Mouse (Mus musculus) hindbrain, embryonic 11.5 days (tissue): ENCODE data around the gene Gda. TPM values are rescaled to one million over a fixed set of nuclear protein-coding genes. Genes with fewer than 3 reads are reported as not detected.

ENCODE experiments used
- ATAC-seq: fragments of 200-750 bp; cut with Nextera tagmentation; 2 replicates; pipeline ENCODE4 v1.8.0; 2017; ENCODE audit warnings: mild to moderate bottlenecking, moderate TSS enrichment, moderate library complexity; ENCODE audit not compliant: low FRiP score
- DNase-seq: peaks from one replicate; pipeline ENCODE4 v3.0.0-alpha.2; 2015; ENCODE audit warnings: low spot score
- H3K27ac ChIP-seq: fragments of 300-500 bp; sonication (generic); 2 replicates; pipeline ENCODE4 v1.5.1; 2014; ENCODE audit warnings: mild to moderate bottlenecking, low read depth, low read length
- H3K27me3 ChIP-seq: fragments of 300-500 bp; sonication (generic); 2 replicates; pipeline ENCODE4 v1.6.1; 2014; ENCODE audit warnings: mild to moderate bottlenecking, low read length, moderate library complexity, mixed read lengths; ENCODE audit not compliant: control insufficient read depth, insufficient read depth
- H3K36me3 ChIP-seq: fragments of 300-500 bp; sonication (generic); 2 replicates; pipeline ENCODE4 v1.6.1; 2014; ENCODE audit warnings: mild to moderate bottlenecking, low read length, moderate library complexity, mixed read lengths; ENCODE audit not compliant: control insufficient read depth, insufficient read depth
- H3K4me1 ChIP-seq: fragments of 300-500 bp; sonication (generic); replicated peaks from 2 replicates; pipeline ENCODE4 v1.6.1; 2014; ENCODE audit warnings: low read length, mixed read lengths; ENCODE audit not compliant: control insufficient read depth, insufficient read depth
- H3K4me2 ChIP-seq: fragments of 300-500 bp; sonication (generic); replicated peaks from 2 replicates; pipeline ENCODE4 v1.6.1; 2014; ENCODE audit warnings: mild to moderate bottlenecking, low read depth, low read length
- H3K4me3 ChIP-seq: fragments of 300-500 bp; sonication (generic); 2 replicates; pipeline ENCODE4 v1.5.1; 2014; ENCODE audit warnings: low read depth, low read length
- H3K9ac ChIP-seq: fragments of 300-500 bp; sonication (generic); 2 replicates; pipeline ENCODE4 v1.6.1; 2014; ENCODE audit warnings: low read depth, low read length
- H3K9me3 ChIP-seq: fragments of 300-500 bp; sonication (generic); 2 replicates; pipeline ENCODE4 v1.6.1; 2016; ENCODE audit warnings: low read length; ENCODE audit not compliant: control insufficient read depth
- WGBS: fragments of 180-500 bp; shearing (Covaris S2); extraction: QIAGEN DNeasy Blood & Tissue Kit; methylation state at CpG from one replicate; pipeline ENCODE4 v1.1.7; 2014; 5-methylcytosine and 5-hydroxymethylcytosine counted together
- polyA plus RNA-seq: library from polyadenylated mRNA; unstranded; fragments of >200 nt; fragmentation: Nextera tagmentation; extraction: Ambion mirVana; gene quantifications from 2 replicates; pipeline ENCODE4 v1.2.1, GENCODE M21; 2014

Gene Gda
- polyA plus RNA-seq, 1 experiment from 2014 or later, result 0.08 TPM

- no peaks in the 10 kb centered on the region for H3K36me3 ChIP-seq
- ATAC-seq, result no peak
- H3K4me3 ChIP-seq, result no peak overlapping the region
- H3K9ac ChIP-seq, result no peak overlapping the region
- no peak overlapping the region for H3K4me2 ChIP-seq
- no peak overlapping the region for H3K27ac ChIP-seq
- H3K4me1 ChIP-seq, result no peaks in the 10 kb centered on the region
- H3K27me3 ChIP-seq, result no peaks in the 10 kb centered on the region
- no peaks in the 10 kb centered on the region for H3K9me3 ChIP-seq
- no peak for DNase-seq
- 84% methylated on average over 4 of the region's 4 CpGs for WGBS
Observed at GRCm38 (mm10) chr19:21433348-21433747, 39.9 kb downstream of the Gda start.

- DNase-seq (no peak), ATAC-seq (no peak)
- Histone ChIP-seq H3K4me1 (no peaks in the 10 kb centered on the region), H3K4me3 (no peak overlapping the region), H3K27ac (no peak overlapping the region), H3K36me3 (no peaks in the 10 kb centered on the region), H3K27me3 (no peaks in the 10 kb centered on the region), H3K4me2 (no peak overlapping the region), H3K9me3 (no peaks in the 10 kb centered on the region), H3K9ac (no peak overlapping the region)
- 82% methylated on average over 2 of the region's 2 CpGs for WGBS
Observed at GRCm38 (mm10) chr19:21432879-21433278, 40.4 kb downstream of the Gda start.

DNA sequence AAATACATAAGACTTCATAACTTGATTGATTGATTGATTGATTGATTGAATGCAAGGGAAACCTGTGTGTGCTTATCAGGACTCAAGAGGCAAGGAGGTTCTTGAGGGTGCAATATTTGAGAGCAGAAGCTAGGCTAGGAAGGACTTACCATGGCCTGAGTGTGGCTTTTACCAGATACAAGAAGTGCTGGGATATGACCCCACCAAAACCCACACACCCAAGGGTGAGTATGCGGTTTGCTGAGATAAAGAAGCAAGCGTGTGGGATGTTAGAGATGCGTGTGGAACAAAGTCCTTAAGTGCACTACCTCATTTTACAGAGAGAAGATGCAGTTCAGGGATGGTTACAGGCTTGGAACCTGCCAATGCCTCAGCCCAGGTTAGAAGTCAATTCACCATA is 41.0 kb downstream of the Gda start:
- no peaks in the 10 kb centered on the region for H3K36me3 ChIP-seq
- no peak overlapping the region for H3K9ac ChIP-seq
- no peak for DNase-seq
- no peak overlapping the region for H3K4me2 ChIP-seq
- no peak overlapping the region for H3K4me3 ChIP-seq
- no peaks in the 10 kb centered on the region for H3K4me1 ChIP-seq
- 98% methylated on average over 3 of the region's 3 CpGs for WGBS
- no peaks in the 10 kb centered on the region for H3K9me3 ChIP-seq
- H3K27me3 ChIP-seq, result no peaks in the 10 kb centered on the region
- no peak for ATAC-seq
- H3K27ac ChIP-seq, result no peak overlapping the region

- DNase-seq (no peak), ATAC-seq (no peak)
- no peak overlapping the region for H3K27ac ChIP-seq
- H3K4me3 ChIP-seq, result no peak overlapping the region
- no peak overlapping the region for H3K4me2 ChIP-seq
- H3K4me1 ChIP-seq, result no peaks in the 10 kb centered on the region
- H3K9ac ChIP-seq, result no peak overlapping the region
- no peaks in the 10 kb centered on the region for H3K9me3 ChIP-seq
- WGBS, result 97% methylated on average over 4 of the region's 4 CpGs
- no peaks in the 10 kb centered on the region for H3K36me3 ChIP-seq
- H3K27me3 ChIP-seq, result no peaks in the 10 kb centered on the region
Observed at GRCm38 (mm10) chr19:21425391-21425790, 47.9 kb downstream of the Gda start.

DNA sequence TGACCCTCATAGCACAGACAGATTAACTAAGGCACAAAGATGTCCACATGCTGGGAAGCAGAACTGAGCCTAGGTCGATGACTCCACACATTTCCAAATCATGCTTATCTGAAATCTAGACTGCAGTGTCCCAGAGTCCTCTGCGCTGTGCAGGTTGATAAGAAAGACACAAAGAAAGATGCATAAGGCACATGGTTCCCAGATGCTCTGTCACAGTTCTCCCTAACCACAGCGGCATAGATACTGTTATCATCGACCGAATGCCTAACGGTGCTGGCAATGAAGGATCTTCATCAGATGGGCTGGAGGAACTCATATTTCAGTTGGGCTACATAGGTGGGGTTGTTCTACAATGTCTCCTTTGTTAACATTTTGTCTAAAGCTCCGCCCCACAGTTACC is 49.5 kb downstream of the Gda start:
- WGBS, result 90% methylated on average over 7 of the region's 7 CpGs

DNA sequence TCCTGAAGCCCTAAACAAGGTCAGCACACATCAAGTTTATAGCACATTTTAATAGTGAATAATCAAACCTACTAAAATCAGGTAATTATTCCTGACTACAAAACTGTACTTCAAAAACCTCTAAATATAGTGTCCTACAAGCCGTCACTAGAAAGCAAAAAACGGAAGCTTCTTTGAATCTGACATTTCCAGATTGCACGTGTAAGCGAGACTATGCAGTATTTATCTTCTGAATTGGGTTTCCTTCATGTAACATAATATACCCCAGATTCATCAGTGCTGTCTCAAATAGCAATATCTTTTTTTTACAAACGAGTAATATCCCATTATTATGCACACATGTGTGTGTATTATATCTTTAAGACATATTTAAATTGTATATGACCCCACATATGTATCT is 54.8 kb downstream of the Gda start:
- H3K27ac ChIP-seq, result no peak overlapping the region
- H3K4me1 ChIP-seq, result no peaks in the 10 kb centered on the region
- 90% methylated on average over 5 of the region's 5 CpGs for WGBS
- no peaks in the 10 kb centered on the region for H3K36me3 ChIP-seq
- H3K9ac ChIP-seq, result no peak overlapping the region
- no peaks in the 10 kb centered on the region for H3K27me3 ChIP-seq
- DNase-seq (no peak), ATAC-seq (no peak)
- no peak overlapping the region for H3K4me3 ChIP-seq
- no peak overlapping the region for H3K4me2 ChIP-seq
- no peaks in the 10 kb centered on the region for H3K9me3 ChIP-seq

More for the DNA sequence above, 49.5 kb downstream of the Gda start:
- no peak for DNase-seq
- no peaks in the 10 kb centered on the region for H3K36me3 ChIP-seq
- H3K27ac ChIP-seq, result no peak overlapping the region
- no peak overlapping the region for H3K4me2 ChIP-seq
- no peaks in the 10 kb centered on the region for H3K9me3 ChIP-seq
- H3K4me1 ChIP-seq, result no peaks in the 10 kb centered on the region
- H3K4me3 ChIP-seq, result no peak overlapping the region
- no peak overlapping the region for H3K9ac ChIP-seq
- no peaks in the 10 kb centered on the region for H3K27me3 ChIP-seq
- ATAC-seq, result no peak

- ATAC-seq (no peak), DNase-seq (no peak)
- 71% methylated on average over 3 of the region's 3 CpGs for WGBS
- Histone ChIP-seq H3K4me3 (no peak overlapping the region), H3K4me2 (no peak overlapping the region), H3K4me1 (no peaks in the 10 kb centered on the region), H3K36me3 (no peaks in the 10 kb centered on the region), H3K9me3 (no peaks in the 10 kb centered on the region), H3K27ac (no peak overlapping the region), H3K9ac (no peak overlapping the region), H3K27me3 (no peaks in the 10 kb centered on the region)
Observed at GRCm38 (mm10) chr19:21415377-21415776, 57.9 kb downstream of the Gda start.

- no peak overlapping the region for H3K4me2 ChIP-seq
- ATAC-seq (no peak), DNase-seq (no peak)
- H3K36me3 ChIP-seq, result no peaks in the 10 kb centered on the region
- no peak overlapping the region for H3K9ac ChIP-seq
- H3K27me3 ChIP-seq, result no peaks in the 10 kb centered on the region
- no peaks in the 10 kb centered on the region for H3K9me3 ChIP-seq
- no peak overlapping the region for H3K4me3 ChIP-seq
- 93% methylated on average over 4 of the region's 4 CpGs for WGBS
- H3K27ac ChIP-seq, result no peak overlapping the region
- H3K4me1 ChIP-seq, result no peaks in the 10 kb centered on the region
Observed at GRCm38 (mm10) chr19:21409178-21409577, 64.1 kb downstream of the Gda start.

DNA sequence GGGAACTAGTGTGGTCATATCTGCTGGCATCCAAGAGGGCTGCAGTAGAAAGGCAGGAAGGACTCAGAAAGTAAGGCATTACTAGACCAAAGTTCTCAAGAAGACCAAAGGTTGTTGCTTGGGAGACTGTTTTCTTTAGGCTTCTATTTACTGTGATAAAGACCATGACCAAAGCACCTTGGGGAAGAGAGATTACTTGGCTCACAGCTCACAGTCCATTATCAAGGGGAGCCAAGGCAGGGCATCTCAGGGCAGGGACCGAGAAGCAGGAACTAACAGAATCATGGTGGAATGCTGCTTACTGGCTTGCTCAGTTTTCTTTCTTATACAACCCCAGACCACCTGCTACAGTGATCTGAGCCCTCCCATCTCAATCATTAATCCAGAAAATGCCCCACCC is 65.9 kb downstream of the Gda start:
- no peaks in the 10 kb centered on the region for H3K36me3 ChIP-seq
- no peak overlapping the region for H3K27ac ChIP-seq
- 85% methylated on average over 1 of the region's 1 CpGs for WGBS
- H3K27me3 ChIP-seq, result no peaks in the 10 kb centered on the region
- ATAC-seq, result no peak
- no peak overlapping the region for H3K9ac ChIP-seq
- no peaks in the 10 kb centered on the region for H3K9me3 ChIP-seq
- H3K4me3 ChIP-seq, result no peak overlapping the region
- H3K4me2 ChIP-seq, result no peak overlapping the region
- H3K4me1 ChIP-seq, result no peaks in the 10 kb centered on the region
- DNase-seq, result no peak
